Mouse (Mus musculus) heart, adult 2 months (tissue): ENCODE measurements at regions not wholly inside any gene's neighbourhood (a gene's known extent, or its start where the extent isn't known, plus 50 kb on each side); places are given as distances from the start of the nearest gene placed in this dataset.

Source experiments
- CTCF ChIP-seq: fragments of 200-600 bp; IDR thresholded peaks from 2 replicates; pipeline ENCODE4 v1.8.1; 2022; ENCODE audit warnings: antibody characterized with exemption, mild to moderate bottlenecking, moderate library complexity
- EP300 ChIP-seq: fragments of 200-500 bp; IDR thresholded peaks from 2 replicates; pipeline ENCODE4 v1.6.1; 2011; ENCODE audit warnings: low read depth, low read length, control low read depth; ENCODE audit not compliant: insufficient read depth
- POLR2A ChIP-seq: fragments of 200-500 bp; IDR thresholded peaks from 2 replicates; pipeline ENCODE4 v1.6.1; 2011; ENCODE audit warnings: mild to moderate bottlenecking, low read depth, low read length, control low read depth; ENCODE audit not compliant: insufficient read depth

- TF ChIP-seq CTCF (no peak), POLR2A (no peak), EP300 (no peak)
These were observed 180.8 kb downstream of the Qk start for GRCm38 (mm10) chr17:10138847-10139246.
